Mouse (Mus musculus): ENCODE measurements around the gene Atp5mpl. TPM values are rescaled to one million over a fixed set of nuclear protein-coding genes. Genes with fewer than 3 reads are reported as not detected.

The Atp5mpl gene
- 1,000 to 10,000 TPM; 1,393 to 1,435 TPM for total RNA-seq (2021)

- intact Hi-C loops (cut with DNase I): no loop called here
- DNase-seq (ENCODE audit: low spot score): peak; percentile 84
These were observed at the start of gene Atp5mpl for GRCm38 (mm10) chr12:111966683-111967173. Atp5mpl (minus strand) TSS chr12:111966977.

DNA sequence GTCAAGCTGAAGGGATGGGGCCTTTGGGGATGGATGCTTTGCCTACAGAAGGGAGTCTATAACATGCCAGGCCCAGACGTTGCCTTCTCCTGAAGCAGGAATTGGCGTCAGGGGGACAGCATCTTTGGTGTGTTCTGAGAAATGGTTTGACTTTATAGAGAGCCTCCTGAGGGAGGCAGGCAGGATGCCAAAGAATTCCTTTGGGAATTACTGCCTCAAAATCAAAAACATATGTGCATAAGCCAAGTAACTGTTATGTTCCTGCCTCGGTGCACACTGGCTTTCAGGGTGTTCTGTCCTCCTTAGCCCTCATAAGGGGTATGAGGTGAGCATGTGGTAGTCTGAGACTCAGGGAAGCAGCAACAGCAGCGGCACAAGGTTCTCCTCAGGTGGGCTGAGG lies 49.6 kb upstream of the Atp5mpl start:
- intact Hi-C loops (cut with DNase I): no loop called here
- no peak for DNase-seq (ENCODE audit: low spot score)

DNA sequence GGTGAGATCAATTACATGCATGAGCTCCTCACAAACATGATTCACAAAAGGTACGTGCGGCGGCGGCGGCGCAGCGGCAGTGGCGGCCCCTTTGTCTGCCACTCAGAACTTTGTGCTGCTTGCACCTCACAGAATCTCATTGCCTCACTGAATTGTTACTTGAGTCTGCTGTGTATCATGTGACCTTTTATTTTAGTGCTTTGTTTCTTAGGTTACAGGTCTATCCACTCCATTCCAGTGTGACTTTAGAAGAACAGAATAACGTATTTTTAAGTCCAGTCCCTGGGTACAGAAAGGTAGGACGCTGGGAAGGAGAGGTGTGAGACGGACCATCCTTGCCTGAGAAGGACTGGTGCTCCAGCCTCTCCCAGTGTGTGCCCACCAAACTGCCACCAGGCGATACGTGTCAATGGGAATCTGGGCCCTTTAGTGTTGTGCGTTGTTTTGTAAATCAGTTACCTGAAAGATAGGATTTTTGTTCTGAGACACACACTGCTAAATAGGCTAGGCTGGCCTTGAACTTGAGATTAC lies 46.6 kb upstream of the Atp5mpl start:
- intact Hi-C loops (cut with DNase I): no loop called here
- DNase-seq (ENCODE audit: low spot score): no peak

DNA sequence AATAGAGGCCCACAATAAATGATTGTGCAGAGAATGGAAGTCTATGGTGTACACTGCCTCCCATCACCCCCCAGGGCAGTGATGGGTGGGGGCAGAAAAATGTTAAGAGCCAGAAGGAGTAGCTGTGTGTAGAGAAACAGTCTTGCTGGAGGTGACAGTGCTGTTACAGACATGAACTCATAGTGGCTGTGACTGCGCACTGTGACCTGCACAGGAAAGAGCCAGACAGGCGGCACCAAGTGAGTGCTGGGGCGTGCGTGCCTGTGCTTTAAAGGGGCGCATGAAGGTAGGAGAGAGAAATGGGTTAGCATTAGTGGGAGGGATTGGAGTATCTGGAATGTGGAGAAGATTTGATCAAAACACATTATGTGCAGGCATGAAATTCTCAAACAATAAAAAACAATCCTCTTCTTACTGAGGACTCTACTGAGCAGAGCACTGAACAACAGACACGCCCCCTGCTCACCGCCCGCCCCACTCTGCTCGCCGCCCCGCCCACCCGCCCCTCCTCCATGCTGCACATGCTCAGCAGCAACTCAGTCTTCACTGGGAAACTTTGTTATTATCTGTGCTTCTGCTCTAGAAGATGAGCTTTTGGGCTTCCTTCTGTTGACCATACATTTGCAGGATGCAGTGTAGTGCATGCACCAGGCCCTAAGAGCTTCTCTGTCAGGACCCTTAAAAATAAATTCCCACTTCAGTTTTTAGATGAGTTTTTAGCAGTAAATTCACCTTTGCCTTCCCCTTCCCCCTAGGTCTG lies 45.9 kb upstream of the Atp5mpl start:
- no peak for DNase-seq (ENCODE audit: low spot score)
- intact Hi-C loops (cut with DNase I): no loop called here

DNA sequence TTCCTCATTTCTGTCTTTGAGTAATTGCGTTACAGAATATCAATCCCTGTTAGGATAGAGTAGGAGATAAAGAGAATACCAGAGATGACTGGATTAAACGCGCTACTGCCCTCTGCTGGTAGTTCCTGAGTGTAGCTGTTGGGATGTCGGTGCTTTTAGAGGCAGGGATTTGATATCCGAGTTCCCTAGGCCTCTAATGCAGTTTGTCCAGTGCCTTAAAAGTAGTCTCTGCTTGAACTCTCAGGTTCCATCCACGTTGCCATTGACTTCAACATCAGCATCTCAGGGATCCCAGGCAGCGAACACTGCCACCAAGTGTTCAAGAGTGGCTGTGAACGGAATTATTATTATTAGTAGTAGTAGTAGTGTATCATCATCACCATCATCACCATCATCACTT lies 34.4 kb upstream of the Atp5mpl start:
- intact Hi-C loops (cut with DNase I): loop anchor here (2.0 kb wide), 1 partner anchor 122 kb away; no protein-coding TSS in a partner anchor
- no peak for DNase-seq (ENCODE audit: low spot score)

GRCm38 (mm10) chr12:111999735-112000134 lies 33.0 kb upstream of the Atp5mpl start:
- intact Hi-C loops (cut with DNase I): loop anchor here (2.0 kb wide), 1 partner anchor 121 kb away; no protein-coding TSS in a partner anchor

DNA sequence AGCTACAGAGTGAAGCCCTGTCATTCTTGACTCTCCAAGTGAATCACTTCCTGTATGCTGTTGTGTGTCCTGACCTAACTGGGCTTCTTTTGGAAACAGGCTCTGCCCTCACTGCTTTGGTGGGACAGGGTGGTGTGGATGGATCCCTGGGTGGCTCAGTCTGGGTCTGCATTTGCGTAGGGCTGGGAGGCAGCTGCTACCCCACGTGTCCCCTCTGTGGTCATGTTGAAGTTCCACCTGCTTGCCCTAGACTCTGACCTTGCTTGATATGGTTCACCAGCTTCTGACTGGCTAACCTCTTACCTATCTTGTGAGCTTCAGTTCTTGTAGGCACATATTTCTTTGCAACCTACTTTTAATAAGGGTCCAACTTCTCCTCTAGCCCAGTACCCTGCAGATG lies 28.4 kb upstream of the Atp5mpl start:
- intact Hi-C loops (cut with DNase I): no loop called here
- DNase-seq (ENCODE audit: low spot score): no peak

More at GRCm38 (mm10) chr12:111999735-112000134, 33.0 kb upstream of the Atp5mpl start:
- no peak for DNase-seq (ENCODE audit: low spot score)

DNA sequence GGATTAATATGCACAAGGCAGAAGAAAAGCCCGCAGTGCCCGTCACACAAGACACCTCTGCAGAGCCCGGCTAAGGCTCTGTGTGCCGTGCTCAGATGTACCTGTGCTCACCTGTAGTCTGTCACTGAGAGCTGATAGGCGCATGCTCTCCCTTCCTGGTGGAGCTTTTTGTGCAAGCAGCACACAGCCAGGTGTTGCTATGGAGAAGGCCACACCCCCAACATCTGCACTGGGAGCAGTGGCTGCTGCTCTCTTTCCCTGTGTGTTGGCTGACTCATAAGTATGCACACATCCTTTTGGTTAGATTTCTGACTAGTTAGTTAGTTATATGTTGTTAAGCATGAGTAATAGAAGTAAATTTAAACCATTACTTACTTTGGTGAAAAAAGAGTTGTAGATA lies 25.8 kb upstream of the Atp5mpl start:
- intact Hi-C loops (cut with DNase I): no loop called here
- no peak for DNase-seq (ENCODE audit: low spot score)

GRCm38 (mm10) chr12:111986756-111987155 lies 20.0 kb upstream of the Atp5mpl start:
- no peak for DNase-seq (ENCODE audit: low spot score)
- intact Hi-C loops (cut with DNase I): no loop called here

DNA sequence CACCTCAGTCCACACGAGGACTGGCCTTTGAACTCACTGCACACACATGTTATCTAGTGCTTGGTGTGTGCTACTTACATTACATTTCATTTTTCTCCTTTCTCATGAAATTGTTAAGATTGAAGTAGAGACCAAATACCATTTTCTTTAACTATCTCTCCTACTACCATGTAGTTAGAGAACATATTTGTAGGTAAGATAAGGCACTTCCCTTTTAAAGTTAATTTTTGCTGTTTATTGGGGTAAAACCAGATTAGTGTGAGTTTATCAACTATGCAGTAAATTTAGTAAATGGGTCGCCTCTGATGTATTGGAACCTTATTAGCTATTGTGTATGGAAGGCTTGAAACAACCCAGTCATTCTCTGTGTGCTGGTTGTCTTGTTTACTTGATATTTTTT lies 16.4 kb upstream of the Atp5mpl start:
- intact Hi-C loops (cut with DNase I): no loop called here

GRCm38 (mm10) chr12:111981831-111982230 lies 15.1 kb upstream of the Atp5mpl start:
- DNase-seq (ENCODE audit: low spot score): no peak
- intact Hi-C loops (cut with DNase I): no loop called here

More for the DNA sequence above, 16.4 kb upstream of the Atp5mpl start:
- no peak for DNase-seq (ENCODE audit: low spot score)

- no peak for DNase-seq (ENCODE audit: low spot score)
- intact Hi-C loops (cut with DNase I): no loop called here
These were observed 14.2 kb upstream of the Atp5mpl start, which contains the start of gene Rd3l for GRCm38 (mm10) chr12:111980887-111981367. Rd3l (minus strand) TSS chr12:111981317.

DNA sequence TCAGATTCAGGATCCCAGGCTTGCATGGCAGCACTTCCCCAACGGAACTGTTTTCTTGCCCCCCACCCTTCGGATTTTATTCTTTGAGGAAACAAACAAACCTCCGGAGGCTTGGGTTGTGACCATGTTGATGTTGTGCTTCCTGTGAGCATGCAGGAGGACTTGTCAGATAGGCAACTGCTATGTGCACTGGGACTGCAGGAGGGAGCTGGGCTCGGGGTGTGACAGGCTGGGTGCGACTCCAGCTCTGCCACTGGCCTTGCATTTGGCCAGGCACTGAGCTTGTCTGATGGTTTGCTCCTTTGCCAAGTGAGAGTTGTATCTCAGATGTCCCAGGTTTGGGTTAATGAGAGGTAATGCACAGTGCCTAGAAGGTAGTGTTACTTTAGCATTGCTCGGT lies 11.5 kb upstream of the Atp5mpl start:
- intact Hi-C loops (cut with DNase I): no loop called here
- no peak for DNase-seq (ENCODE audit: low spot score)

DNA sequence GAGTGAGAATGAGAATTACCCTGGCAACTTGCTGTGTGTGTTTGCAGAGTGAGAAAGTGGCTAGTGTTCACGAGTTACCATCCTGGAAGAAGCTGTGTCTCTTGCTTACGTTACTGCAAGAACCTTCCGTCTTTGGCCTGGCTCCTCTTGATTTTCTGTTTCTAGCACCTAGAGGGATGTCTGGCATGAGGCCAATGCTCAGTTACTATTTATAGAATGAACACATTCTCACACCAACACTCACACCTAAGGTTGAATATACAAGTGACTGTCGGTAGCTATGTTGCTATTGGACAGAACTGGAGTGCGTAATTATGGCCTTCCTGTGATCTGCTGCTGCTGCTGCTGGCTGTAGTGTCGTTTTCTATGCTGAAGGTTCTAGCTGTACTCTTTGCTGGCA lies 10.4 kb upstream of the Atp5mpl start:
- intact Hi-C loops (cut with DNase I): no loop called here
- no peak for DNase-seq (ENCODE audit: low spot score)

GRCm38 (mm10) chr12:111974578-111974977 lies 7.8 kb upstream of the Atp5mpl start:
- intact Hi-C loops (cut with DNase I): no loop called here
- DNase-seq (ENCODE audit: low spot score): no peak

- no peak for DNase-seq (ENCODE audit: low spot score)
- intact Hi-C loops (cut with DNase I): no loop called here
These were observed 5.7 kb upstream of the Atp5mpl start for GRCm38 (mm10) chr12:111972504-111972903.

DNA sequence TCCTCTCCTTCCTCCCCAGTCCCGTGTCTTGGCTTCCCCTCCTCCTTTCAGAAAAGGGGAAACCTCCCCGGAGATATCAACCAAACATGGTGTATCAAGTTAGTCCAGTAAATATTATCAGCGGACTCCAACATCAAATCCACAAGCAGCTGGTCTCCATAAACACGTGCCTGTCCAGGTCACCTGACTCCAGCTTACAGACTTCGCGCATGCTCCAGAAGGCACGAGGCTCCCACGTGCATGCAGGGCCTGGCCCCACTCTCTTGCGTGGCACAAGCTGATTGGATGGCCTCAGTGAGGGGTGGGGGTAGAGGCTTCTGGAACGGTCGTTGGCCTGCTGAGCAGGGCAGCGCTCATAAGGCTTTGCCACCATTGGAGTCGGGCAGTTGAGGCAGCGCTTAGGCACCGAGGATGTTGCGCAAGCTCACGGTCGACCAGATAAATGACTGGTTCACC lies 4.5 kb upstream of the Atp5mpl start, which contains the start of gene Tdrd9:
Tdrd9 (plus strand) TSS at position 329 of the 456 bp plus-strand sequence.
- intact Hi-C loops (cut with DNase I): no loop called here
- DNase-seq (ENCODE audit: low spot score): no peak

- DNase-seq (ENCODE audit: low spot score): no peak
- intact Hi-C loops (cut with DNase I): no loop called here
These were observed 3.3 kb upstream of the Atp5mpl start for GRCm38 (mm10) chr12:111970085-111970484.

GRCm38 (mm10) chr12:111963339-111963738 lies 3.4 kb downstream of the Atp5mpl start:
- no peak for DNase-seq (ENCODE audit: low spot score)
- intact Hi-C loops (cut with DNase I): loop anchor here (5.0 kb wide), 1 partner anchor 296 kb away; no protein-coding TSS in a partner anchor

DNA sequence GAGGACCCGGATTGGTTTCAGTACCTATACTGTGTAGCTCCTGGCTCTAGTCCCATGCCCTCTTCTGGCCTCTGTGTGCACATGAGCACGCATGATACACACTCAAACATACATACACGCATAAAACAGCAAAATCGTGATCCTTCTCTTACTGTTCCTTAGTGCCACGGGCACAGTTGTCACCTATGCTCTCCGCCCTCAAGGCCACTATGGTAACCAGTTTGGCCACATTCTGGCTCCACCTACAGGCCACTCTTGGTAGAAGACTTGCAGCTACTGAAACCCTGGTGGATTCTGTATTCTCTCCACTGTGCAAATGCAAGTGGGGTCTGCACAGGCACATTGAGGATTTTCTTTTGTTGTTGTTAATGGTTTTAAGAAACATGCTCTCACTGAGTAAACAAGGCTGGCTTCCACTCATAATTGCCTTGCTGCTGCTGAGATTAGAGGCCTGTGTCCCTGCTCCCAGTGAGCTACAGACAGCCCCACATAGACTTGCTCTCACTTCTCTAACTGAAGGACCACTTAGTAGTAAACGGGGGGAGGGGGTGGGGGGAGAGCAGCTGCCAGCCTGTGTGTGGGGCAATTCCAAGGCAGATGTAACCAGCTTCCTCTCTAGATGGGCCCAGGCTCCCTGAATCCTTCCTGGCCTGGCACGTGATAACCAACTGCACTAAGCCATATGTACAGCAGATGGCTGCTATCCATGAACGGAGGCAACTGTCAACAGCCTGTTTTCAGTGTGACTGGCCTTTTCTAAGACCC lies 8.5 kb downstream of the Atp5mpl start:
- intact Hi-C loops (cut with DNase I): no loop called here
- no peak for DNase-seq (ENCODE audit: low spot score)

All from heart, postnatal 25 days (tissue).